Mouse (Mus musculus): ENCODE data around the gene Lnx2.

Gene Lnx2
- long read RNA-seq, experiment 1, partial matches to known transcripts: 0 of 2 reads
- long read RNA-seq, experiment 1, other reads (novel, unspliced or antisense): 2 of 2 reads
- long read RNA-seq, experiment 2, partial matches to known transcripts: 3 of 7 reads
- long read RNA-seq, experiment 2, other reads (novel, unspliced or antisense): 4 of 7 reads

GRCm38 (mm10) chr5:147076026-147076798, at the start of gene Lnx2:
TSS of gene Lnx2 (minus strand) at chr5:147076586.
- intact Hi-C loops (cut with DNase I): loop anchor here (10.0 kb wide), 1 partner anchor 91 kb away; no protein-coding TSS in a partner anchor

GRCm38 (mm10) chr5:147125542-147126185, 49.3 kb upstream of the Lnx2 start:
- intact Hi-C loops (cut with DNase I): no loop called here

GRCm38 (mm10) chr5:147124794-147125193, 48.4 kb upstream of the Lnx2 start:
- intact Hi-C loops (cut with DNase I): no loop called here

GRCm38 (mm10) chr5:147121146-147121545, 44.8 kb upstream of the Lnx2 start:
- intact Hi-C loops (cut with DNase I): no loop called here

- intact Hi-C loops (cut with DNase I): no loop called here
Observed at GRCm38 (mm10) chr5:147117027-147117426, 40.6 kb upstream of the Lnx2 start.

- intact Hi-C loops (cut with DNase I): no loop called here
Observed at GRCm38 (mm10) chr5:147115631-147116030, 39.2 kb upstream of the Lnx2 start.

- intact Hi-C loops (cut with DNase I): no loop called here
Observed at GRCm38 (mm10) chr5:147114738-147115137, 38.4 kb upstream of the Lnx2 start.

GRCm38 (mm10) chr5:147108861-147109591, 32.6 kb upstream of the Lnx2 start:
- intact Hi-C loops (cut with DNase I): no loop called here

GRCm38 (mm10) chr5:147107276-147107675, 30.9 kb upstream of the Lnx2 start:
- intact Hi-C loops (cut with DNase I): no loop called here

- intact Hi-C loops (cut with DNase I): no loop called here
Observed at GRCm38 (mm10) chr5:147102295-147102694, 25.9 kb upstream of the Lnx2 start.

GRCm38 (mm10) chr5:147100180-147100579, 23.8 kb upstream of the Lnx2 start:
- intact Hi-C loops (cut with DNase I): no loop called here

GRCm38 (mm10) chr5:147098667-147099066, 22.3 kb upstream of the Lnx2 start:
- intact Hi-C loops (cut with DNase I): no loop called here

- intact Hi-C loops (cut with DNase I): no loop called here
Observed at GRCm38 (mm10) chr5:147096586-147096985, 20.2 kb upstream of the Lnx2 start.

- intact Hi-C loops (cut with DNase I): no loop called here
Observed at GRCm38 (mm10) chr5:147094296-147094695, 17.9 kb upstream of the Lnx2 start.

- intact Hi-C loops (cut with DNase I): no loop called here
Observed at GRCm38 (mm10) chr5:147092448-147092847, 16.1 kb upstream of the Lnx2 start.

- intact Hi-C loops (cut with DNase I): no loop called here
Observed at GRCm38 (mm10) chr5:147090256-147090963, 14.0 kb upstream of the Lnx2 start.

GRCm38 (mm10) chr5:147089836-147090235, 13.4 kb upstream of the Lnx2 start:
- intact Hi-C loops (cut with DNase I): no loop called here

GRCm38 (mm10) chr5:147086816-147087215, 10.4 kb upstream of the Lnx2 start:
- intact Hi-C loops (cut with DNase I): no loop called here

- intact Hi-C loops (cut with DNase I): no loop called here
Observed at GRCm38 (mm10) chr5:147085201-147085894, 9.0 kb upstream of the Lnx2 start.

Measured in adrenal gland (tissue).